Mouse (Mus musculus) left cerebral cortex, postnatal 4 days (tissue): ENCODE data around the gene Ankub1. TPM values are rescaled to one million over a fixed set of nuclear protein-coding genes. Genes with fewer than 3 reads are reported as not detected.
A peak's percentile ranks its signal among the peaks of the same experiment; 100 is the strongest.

Experiments
- DNase-seq: peaks from one replicate; pipeline ENCODE4 v3.0.0-alpha.2; 2022
- intact Hi-C: fragments of 180-260 bp; cut with DNase I; formaldehyde crosslinking; loops from one replicate; pipeline ENCODE4 v1.15.1; 2025
- microRNA-seq: library from miRNA; unstranded; fragments of <30 nt; microRNA quantifications from one replicate; pipeline ENCODE4 v1.2.0, GENCODE M21; 2022
- total RNA-seq, 2 experiments: library from RNA; stranded (reverse); gene quantifications; 2 replicates each; pipeline ENCODE4 v1.2.3; 2021

The Ankub1 gene
- total RNA-seq, 2 experiments from 2014 or later, result 0.52 to 0.58 TPM

DNA sequence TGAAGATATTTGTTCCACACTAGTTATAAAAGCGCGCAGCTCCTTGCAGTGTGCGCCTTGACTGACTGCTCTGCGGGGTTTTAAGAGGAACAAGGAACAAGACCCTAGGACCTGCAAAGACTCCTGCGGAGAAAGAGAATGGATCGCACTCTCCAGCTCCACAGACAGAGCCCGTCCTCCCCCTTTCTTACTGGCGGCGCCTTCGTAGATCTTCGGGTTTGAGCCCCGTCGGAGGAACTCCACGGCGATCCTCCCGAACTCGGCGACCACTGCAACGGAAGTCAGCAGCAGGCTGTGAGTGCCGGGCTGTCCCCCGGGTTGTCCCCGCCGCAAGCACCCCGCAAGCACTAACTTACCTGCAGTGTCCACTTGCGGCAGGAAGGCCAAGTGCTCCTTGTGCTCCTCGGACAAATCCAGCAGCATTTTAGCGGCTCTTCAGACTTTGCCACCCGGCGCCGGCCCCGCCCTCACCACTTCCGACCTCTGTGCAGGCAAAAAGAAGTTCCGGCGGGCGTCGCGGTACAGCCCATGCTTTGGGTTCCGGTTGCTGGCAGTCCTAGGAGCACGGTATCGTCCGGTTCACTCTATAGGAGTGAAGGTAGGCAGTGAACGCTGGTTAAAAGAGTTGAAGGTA, 41.3 kb downstream of the Ankub1 start, which contains the start of gene Commd2:
Gene Commd2, minus strand, starts transcription at position 485 of the 634 bp plus-strand sequence.
- intact Hi-C loops, result no loop called here
- DNase-seq, result peak; percentile 86

DNA sequence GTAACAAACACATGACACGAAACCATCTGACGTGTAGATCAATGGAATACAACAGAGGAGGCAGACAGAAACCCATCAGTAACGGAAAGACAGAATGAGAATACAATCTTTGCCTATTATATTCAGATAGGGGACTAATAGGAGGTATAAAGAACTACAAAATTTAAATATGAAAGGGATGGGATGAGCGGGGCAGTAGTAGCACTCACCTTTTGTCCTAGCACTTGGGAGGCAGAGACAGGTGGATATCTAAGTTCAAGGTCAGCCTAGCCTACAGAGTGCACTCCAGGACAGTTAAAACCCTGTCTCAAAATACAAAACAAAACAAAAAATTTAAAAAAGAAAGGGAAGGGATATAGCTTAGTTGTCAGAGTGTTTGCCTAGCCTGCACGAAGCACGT, 49.4 kb downstream of the Ankub1 start:
- intact Hi-C loops, result no loop called here
- DNase-seq, result no peak

DNA sequence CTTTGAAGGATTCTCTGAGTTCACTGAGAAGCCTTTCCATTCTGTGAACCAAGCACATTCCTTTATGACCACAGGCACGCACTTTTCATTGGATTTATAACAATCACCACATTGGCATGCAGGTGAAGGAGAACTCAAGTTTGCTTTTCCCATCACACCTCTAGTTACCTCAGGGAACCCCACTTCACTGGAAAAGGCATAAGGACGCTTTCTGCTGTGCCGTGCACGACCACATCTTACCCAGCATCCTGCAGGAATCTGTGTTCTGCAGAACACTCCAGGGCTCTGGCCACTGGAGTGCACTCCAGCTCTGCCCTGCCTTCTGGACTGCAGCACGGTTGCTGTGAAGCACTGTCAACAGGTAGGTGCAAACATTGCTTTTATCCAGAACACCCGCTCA, 55.0 kb downstream of the Ankub1 start:
- DNase-seq, result no peak
- intact Hi-C loops, result no loop called here

DNA sequence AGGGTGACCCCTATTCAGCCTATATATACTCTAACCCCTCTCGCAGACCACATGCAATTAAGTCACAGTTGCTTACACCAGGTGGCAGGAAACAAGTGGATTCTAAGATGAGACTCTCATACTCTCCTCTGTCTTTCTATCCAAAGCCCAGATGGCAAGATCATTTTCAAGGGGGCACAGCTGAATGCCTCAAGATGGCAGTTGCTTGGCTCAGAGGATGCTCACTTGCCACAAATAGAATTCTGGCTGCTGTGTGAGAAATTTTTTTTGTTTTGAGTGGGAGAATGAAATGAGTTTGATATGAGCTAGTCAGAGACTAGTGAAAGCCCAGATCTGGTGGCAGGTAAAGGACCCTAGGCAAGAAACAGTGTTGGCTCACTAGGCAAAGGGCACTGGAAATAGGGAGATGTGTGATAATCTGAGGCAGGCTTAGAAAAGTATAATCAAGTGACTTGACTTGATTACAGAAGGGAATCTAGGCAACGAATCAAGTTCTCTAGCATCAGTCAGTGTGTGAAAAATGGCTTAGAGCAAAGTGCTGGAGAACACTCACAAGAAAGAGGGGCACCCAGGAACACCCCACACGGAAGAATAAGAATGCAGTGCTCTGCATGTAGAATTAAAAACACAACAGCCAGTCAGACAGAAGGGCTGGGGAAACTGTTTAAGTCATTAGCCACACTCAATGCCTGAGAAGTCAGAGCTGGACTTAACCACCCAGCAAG, 57.7 kb downstream of the Ankub1 start:
- intact Hi-C loops, result no loop called here
- no peak for DNase-seq

DNA sequence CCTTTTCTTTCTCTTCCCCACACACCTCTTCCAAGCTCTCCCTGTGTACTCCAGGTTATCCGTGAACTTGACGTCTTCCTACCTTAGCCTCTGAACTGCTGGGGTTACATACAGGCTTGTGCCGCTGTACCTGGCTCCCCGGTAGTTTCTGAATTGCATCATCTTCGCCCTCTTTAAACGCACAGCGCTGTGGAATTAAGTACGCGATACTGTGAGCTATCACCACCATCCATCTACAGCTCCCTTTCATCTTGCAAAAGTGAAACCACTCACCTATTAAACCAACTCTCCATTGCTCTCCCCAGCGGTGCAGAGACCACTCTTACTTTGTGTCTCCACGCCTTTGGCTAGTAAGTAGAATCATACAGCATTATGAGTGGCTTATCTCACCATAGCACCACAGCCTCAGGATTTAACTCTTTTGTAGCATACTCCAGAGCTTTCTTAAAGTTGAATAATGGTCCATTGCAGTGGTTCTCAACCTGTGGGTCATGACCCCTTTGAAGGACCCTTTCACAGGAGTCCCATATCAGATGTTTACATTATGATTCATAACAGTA, 65.6 kb downstream of the Ankub1 start:
- no peak for DNase-seq
- intact Hi-C loops, result no loop called here

DNA sequence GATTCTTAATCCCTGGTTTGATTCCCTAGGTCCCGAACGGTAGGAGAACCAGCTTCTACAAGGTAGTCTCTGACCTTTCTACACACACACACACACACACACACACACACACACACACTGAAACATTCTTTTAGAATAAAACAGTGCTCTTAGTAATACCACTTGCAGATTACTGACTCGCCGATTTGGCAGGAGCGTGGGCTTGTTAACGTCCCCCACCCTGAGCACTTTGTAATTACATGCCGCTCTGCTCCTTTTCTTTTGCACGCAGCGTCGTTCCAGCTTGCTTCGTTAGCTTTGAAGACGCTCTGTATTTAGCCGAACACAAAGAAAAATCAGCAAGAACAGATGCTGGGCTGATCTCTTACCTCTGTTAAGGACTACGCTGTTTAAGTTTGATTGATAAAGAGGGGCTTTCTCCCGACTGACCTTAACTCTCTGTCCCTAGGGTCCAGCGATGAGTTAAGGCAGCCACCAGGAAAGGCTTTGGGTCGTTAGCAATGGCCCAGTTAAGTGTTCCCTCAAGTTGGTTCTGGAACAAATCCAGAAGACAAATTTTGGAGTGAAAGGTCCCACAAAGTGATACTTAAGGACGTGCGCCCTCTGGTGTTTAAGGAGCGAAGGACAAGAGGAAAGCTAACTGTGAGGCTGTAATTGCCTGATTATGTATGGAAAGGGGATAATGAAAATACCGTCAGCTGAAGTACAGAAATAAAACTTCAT, 67.2 kb downstream of the Ankub1 start:
- intact Hi-C loops, result loop anchor here (2.0 kb wide), 1 partner anchor 159 kb away; no protein-coding TSS in a partner anchor
- peak; percentile 72 for DNase-seq

DNA sequence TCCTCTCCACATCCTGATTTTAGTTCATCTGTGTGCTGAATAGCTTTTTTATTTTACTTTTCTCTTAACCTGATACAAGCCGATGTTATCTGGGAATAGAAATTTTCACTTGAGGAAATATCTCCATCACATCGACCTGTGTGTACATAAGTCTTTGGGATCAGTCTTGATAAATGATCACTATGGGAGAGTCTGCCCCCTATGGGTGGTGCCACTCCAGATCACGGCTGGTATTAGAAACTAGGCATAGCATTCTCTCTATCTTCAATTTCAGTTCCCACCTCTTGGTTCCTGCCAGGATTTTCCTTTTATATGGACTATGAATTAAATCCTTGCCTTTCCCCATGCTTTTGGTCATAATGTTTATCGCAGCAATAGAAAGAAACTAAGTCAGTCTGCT, 72.9 kb downstream of the Ankub1 start:
- intact Hi-C loops, result no loop called here
- peak; percentile 10 for DNase-seq

DNA sequence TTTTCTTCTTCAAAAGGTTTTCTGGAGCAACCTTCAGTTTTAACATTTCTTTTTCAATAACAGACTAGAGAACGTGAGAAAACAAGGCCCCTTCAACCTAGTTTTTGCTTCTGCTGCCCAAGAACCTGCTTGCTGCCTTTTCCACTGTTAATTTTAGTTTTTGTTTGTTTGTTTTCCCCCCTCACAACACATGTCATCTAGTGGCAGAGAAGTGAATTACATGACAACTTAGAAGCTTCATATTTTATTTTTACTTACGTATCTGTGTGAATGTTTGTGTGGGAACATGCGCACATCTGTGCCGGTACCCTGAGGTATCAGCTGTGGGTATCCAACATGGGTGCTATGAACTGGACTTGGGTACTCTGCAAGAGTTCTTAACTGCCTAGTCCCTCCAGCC, 76.9 kb downstream of the Ankub1 start:
- DNase-seq, result no peak
- intact Hi-C loops, result no loop called here

DNA sequence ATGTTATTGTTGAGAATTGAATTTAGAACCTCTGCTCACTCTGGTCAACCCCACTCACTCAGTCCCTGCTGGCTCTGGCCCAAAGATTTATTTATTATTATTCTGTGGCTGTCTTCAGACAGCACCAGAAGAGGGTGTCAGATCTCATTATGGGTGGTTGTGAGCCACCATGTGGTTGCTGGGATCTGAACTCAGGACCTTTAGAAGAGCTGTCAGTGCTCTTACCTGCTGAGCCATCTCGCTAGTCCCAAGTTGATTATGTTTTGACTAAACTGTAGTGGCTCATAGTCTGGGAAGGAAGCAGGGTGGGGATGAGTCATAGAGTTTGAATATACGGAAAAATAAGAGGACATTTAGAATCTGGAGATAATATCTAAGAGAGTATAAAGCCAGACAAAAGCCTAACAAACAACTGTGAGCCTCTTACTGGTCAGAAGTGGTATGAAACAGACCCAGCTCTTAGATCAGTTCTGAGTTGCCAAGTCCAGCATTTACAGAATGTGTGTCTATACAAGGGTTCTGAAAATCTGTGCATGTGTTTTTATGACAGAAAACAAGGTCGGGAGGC, 80.1 kb downstream of the Ankub1 start:
- DNase-seq, result no peak
- intact Hi-C loops, result no loop called here

DNA sequence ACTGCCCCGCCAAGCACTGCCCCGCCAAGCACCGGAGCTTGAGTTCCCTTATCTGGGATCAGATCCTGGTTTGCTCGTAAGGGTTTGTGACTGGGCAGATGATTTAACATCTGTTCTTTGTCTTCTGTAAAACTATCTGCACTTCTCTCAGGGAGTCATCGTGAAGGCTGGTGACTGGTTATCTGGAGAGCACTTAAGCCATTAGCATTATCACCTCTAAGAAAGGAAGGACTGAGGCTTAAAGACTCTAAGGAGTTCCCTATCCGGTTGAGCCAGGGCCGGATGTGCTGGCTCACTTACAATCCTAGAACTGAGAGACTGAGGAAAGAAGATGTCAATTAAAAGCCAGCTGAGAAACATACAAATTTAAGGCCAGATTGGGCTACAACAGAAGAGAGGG, 80.8 kb downstream of the Ankub1 start:
- intact Hi-C loops, result no loop called here
- no peak for DNase-seq

Small RNA genes within 50 kb of the gene (microRNA-seq; reads per million reads assigned to microRNA genes)
- gene Mir6377, result not detected

Other genes starting within 250 kb of the Ankub1 start
- gene Wwtr1, start 116.9 kb downstream of the Ankub1 start, total RNA-seq, result 10 to 100 TPM; 18.2 to 21.6 TPM
- 10 to 100 TPM; 31.2 to 32.6 TPM for gene Commd2, start 41.1 kb downstream of the Ankub1 start, total RNA-seq
- gene Rnf13, start 43.3 kb upstream of the Ankub1 start, total RNA-seq, result 10 to 100 TPM; 44.1 to 47.6 TPM
- 100 to 1,000 TPM; 477 to 480 TPM for gene Pfn2, start 155.3 kb upstream of the Ankub1 start, total RNA-seq